Mouse (Mus musculus): ENCODE results near the gene Zfp618. TPM values are rescaled to one million over a fixed set of nuclear protein-coding genes. Genes with fewer than 3 reads are reported as not detected.

The Zfp618 gene
- 43.5 and 47.1 TPM in 2 replicates for polyA plus RNA-seq (2016; fragmentation: Nextera tagmentation; extraction: Ambion mirVana)

DNA sequence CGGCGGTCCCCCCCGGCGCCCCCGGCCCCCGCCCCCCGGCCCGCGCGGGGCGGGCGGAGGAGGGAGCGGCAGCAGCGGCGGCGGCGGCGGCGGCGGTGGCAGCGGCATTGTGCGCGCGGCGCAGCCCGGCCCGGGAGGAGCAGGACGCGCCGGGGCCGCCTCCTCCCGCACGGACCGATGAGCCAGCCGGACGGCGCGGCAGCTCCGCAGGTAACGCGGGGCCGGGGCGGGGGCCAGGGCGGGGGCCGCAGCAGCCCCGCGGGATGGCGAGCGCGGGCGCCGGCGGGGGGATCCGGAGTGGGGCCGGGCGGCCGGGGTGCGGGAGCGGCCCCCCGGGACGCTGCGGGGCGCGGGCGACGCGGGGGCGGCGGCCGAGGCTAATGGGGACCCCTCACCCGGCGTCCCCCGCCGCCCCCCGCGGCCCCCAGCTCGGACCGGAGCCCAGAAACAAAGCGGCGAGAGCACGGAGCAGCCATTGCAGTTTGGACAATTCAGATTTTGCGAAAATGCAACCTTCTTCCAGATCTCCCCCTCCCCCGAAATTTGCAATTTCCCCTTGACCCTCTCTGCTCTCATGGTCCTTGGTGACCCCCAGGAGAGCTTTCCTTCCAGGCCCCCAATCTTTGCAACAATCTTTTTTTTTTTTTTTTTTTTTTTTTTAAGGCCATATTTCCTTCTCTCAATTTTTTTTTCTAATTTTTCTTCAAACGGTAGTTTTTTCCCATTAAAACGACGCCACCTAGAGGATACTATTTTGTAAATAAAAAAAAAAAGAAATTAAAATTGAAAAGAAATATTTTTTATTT lies at the start of gene Zfp618:
Gene Zfp618 (plus strand): TSS at position 77 of the 806 bp plus-strand sequence.
- Histone ChIP-seq H3K9ac (replicated peaks) (peak within 1 kb of the TSS; percentile 93), H3K9me3 (no peaks in the 10 kb centered on the region), H3K4me1 (peaks cover 8% of the 10 kb centered on the region; the same call in 1 of the 2 replicates), H3K4me2 (replicated peaks) (peak within 1 kb of the TSS; percentile 71), H3K27me3 (no peaks in the 10 kb centered on the region), H3K36me3 (no peaks in the 10 kb centered on the region), H3K27ac (replicated peaks) (peak within 1 kb of the TSS; percentile 89), H3K4me3 (peak within 1 kb of the TSS; percentile 76)
- under 1% methylated on average over 51 of the region's 86 CpGs for WGBS
- ATAC-seq (ENCODE audit: low FRiP score, low read depth) = peak; percentile 86

GRCm38 (mm10) chr4:62917056-62917455 lies 48.3 kb upstream of the Zfp618 start:
- WGBS = 79% methylated on average over 8 of the region's 8 CpGs
- no peak for ATAC-seq (ENCODE audit: low FRiP score, low read depth)
- H3K4me3 ChIP-seq = no peak overlapping the region
- H3K27me3 ChIP-seq = no peaks in the 10 kb centered on the region
- no peak overlapping the region for H3K9ac ChIP-seq (replicated peaks)
- no peak overlapping the region for H3K27ac ChIP-seq (replicated peaks)
- no peaks in the 10 kb centered on the region for H3K4me1 ChIP-seq
- no peak overlapping the region for H3K4me2 ChIP-seq (replicated peaks)
- H3K36me3 ChIP-seq = no peaks in the 10 kb centered on the region
- no peaks in the 10 kb centered on the region; the same call in 1 of the 2 replicates for H3K9me3 ChIP-seq

- no peaks in the 10 kb centered on the region for H3K9me3 ChIP-seq
- no peak overlapping the region for H3K9ac ChIP-seq (replicated peaks)
- no peak for ATAC-seq (ENCODE audit: low FRiP score, low read depth)
- H3K27ac ChIP-seq (replicated peaks) = no peak overlapping the region
- no peaks in the 10 kb centered on the region for H3K36me3 ChIP-seq
- no peaks in the 10 kb centered on the region for H3K27me3 ChIP-seq
- no peak overlapping the region for H3K4me2 ChIP-seq (replicated peaks)
- H3K4me1 ChIP-seq = no peaks in the 10 kb centered on the region
- H3K4me3 ChIP-seq = no peak overlapping the region
- 88% methylated on average over 4 of the region's 4 CpGs for WGBS
These were observed 31.6 kb upstream of the Zfp618 start for GRCm38 (mm10) chr4:62933798-62934197.

DNA sequence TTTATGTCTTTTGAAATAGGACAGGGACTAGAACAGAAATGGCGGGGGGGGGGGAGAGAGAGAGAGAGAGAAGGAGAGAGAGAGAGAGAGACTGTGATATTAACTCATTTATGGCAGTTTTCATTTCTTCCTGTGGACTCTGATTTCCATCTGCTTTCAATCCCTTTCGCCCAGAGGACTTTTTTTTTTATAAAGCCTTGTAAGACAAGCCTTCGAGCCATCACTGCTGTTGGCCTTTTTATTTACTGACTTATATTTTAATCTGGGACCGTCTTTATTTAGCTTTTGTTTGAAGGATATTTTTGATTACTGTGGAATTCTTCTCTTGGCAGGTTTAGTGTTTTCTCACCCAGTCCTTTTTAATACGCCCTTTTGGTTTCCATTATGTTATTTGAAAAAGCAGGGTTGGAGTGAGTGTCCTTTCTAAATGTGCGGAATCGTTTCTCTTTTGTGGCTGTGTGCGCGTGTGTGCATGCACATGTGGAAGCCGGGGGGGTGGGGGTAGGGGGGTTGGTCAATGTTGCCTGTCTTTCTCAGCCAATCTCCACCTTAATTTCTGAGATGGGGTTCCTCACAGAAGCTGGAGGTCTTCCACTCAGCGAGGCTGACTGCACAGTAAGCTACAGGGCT lies 29.7 kb upstream of the Zfp618 start:
- Histone ChIP-seq H3K4me3 (no peak overlapping the region), H3K9me3 (no peaks in the 10 kb centered on the region), H3K4me2 (replicated peaks) (no peak overlapping the region), H3K27ac (replicated peaks) (no peak overlapping the region), H3K27me3 (no peaks in the 10 kb centered on the region), H3K36me3 (no peaks in the 10 kb centered on the region), H3K9ac (replicated peaks) (no peak overlapping the region), H3K4me1 (no peaks in the 10 kb centered on the region)
- 82% methylated on average over 11 of the region's 11 CpGs for WGBS
- ATAC-seq (ENCODE audit: low FRiP score, low read depth) = no peak

- no peak overlapping the region for H3K27ac ChIP-seq (replicated peaks)
- no peaks in the 10 kb centered on the region for H3K27me3 ChIP-seq
- H3K36me3 ChIP-seq = no peaks in the 10 kb centered on the region
- WGBS = 78% methylated on average over 14 of the region's 14 CpGs
- no peak overlapping the region for H3K9ac ChIP-seq (replicated peaks)
- H3K4me3 ChIP-seq = no peak overlapping the region
- no peaks in the 10 kb centered on the region for H3K9me3 ChIP-seq
- no peaks in the 10 kb centered on the region for H3K4me1 ChIP-seq
- no peak for ATAC-seq (ENCODE audit: low FRiP score, low read depth)
- H3K4me2 ChIP-seq (replicated peaks) = no peak overlapping the region
These were observed 23.1 kb upstream of the Zfp618 start for GRCm38 (mm10) chr4:62941961-62942892.

- 70% methylated on average over 4 of the region's 4 CpGs for WGBS
- H3K4me3 ChIP-seq = no peak overlapping the region
- no peaks in the 10 kb centered on the region for H3K4me1 ChIP-seq
- no peaks in the 10 kb centered on the region for H3K27me3 ChIP-seq
- H3K9me3 ChIP-seq = no peaks in the 10 kb centered on the region
- ATAC-seq (ENCODE audit: low FRiP score, low read depth) = no peak
- H3K4me2 ChIP-seq (replicated peaks) = no peak overlapping the region
- H3K36me3 ChIP-seq = no peaks in the 10 kb centered on the region
- H3K27ac ChIP-seq (replicated peaks) = no peak overlapping the region
- H3K9ac ChIP-seq (replicated peaks) = no peak overlapping the region
These were observed 21.0 kb upstream of the Zfp618 start for GRCm38 (mm10) chr4:62944326-62944879.

GRCm38 (mm10) chr4:62963806-62964205 lies 1.6 kb upstream of the Zfp618 start:
- no peak for ATAC-seq (ENCODE audit: low FRiP score, low read depth)
- Histone ChIP-seq H3K4me1 (peaks cover 8% of the 10 kb centered on the region; the same call in 1 of the 2 replicates), H3K27ac (replicated peaks) (no peak overlapping the region), H3K9me3 (no peaks in the 10 kb centered on the region), H3K27me3 (no peaks in the 10 kb centered on the region), H3K4me2 (replicated peaks) (no peak overlapping the region), H3K4me3 (no peak overlapping the region), H3K36me3 (no peaks in the 10 kb centered on the region), H3K9ac (replicated peaks) (no peak overlapping the region)
- WGBS = 73% methylated on average over 4 of the region's 4 CpGs

DNA sequence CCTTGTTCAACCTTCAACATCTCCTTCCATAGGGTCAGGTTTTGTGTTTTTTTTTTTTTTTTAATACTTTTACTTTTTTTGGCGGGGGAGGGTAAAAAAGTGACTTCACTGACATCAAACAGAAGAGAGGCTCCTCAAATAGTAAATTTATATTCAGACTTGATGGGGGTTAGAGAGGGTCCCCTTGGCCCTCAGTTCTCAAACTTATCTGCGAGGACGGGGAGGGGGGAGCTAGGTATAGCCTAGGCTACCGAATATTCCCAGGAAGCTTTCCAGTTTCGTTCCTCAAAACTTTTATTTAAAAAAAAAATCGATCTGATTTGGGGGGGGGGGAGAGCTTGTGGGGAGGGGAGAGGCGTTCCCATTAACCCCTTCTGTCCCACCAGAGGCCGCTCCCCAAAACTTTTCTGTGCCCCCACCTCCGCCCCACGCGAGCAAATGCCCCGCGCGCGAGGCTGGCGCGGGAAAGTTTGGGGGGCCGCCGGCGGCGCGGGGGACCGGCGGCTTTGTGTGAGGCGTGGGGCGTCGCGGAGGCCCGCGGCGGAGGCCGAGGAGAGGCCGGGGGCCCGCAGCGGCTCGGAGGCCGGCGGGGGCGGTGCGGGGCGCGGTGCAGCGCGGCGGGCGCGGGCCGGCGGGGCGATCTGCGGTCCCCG lies 403 bp upstream of the Zfp618 start:
- peak; percentile 71 for ATAC-seq (ENCODE audit: low FRiP score, low read depth)
- Histone ChIP-seq H3K4me3 (peak overlapping the region; percentile 76), H3K27me3 (no peaks in the 10 kb centered on the region), H3K9me3 (no peaks in the 10 kb centered on the region), H3K27ac (replicated peaks) (peak overlapping the region; percentile 56; the same call in 1 of the 2 replicates), H3K36me3 (no peaks in the 10 kb centered on the region), H3K9ac (replicated peaks) (peak overlapping the region; percentile 93), H3K4me2 (replicated peaks) (peak overlapping the region; percentile 71), H3K4me1 (peaks cover 8% of the 10 kb centered on the region; the same call in 1 of the 2 replicates)
- 2% methylated on average over 33 of the region's 52 CpGs for WGBS

- ATAC-seq (ENCODE audit: low FRiP score, low read depth) = no peak
- Histone ChIP-seq H3K9me3 (no peaks in the 10 kb centered on the region), H3K9ac (replicated peaks) (no peak overlapping the region), H3K4me1 (peaks cover 28% of the 10 kb centered on the region), H3K4me3 (no peak overlapping the region), H3K27ac (replicated peaks) (no peak overlapping the region), H3K27me3 (no peaks in the 10 kb centered on the region), H3K36me3 (no peaks in the 10 kb centered on the region), H3K4me2 (replicated peaks) (no peak overlapping the region)
- WGBS = 96% methylated on average over 5 of the region's 5 CpGs
These were observed 4.2 kb downstream of the Zfp618 start for GRCm38 (mm10) chr4:62969526-62969925.

DNA sequence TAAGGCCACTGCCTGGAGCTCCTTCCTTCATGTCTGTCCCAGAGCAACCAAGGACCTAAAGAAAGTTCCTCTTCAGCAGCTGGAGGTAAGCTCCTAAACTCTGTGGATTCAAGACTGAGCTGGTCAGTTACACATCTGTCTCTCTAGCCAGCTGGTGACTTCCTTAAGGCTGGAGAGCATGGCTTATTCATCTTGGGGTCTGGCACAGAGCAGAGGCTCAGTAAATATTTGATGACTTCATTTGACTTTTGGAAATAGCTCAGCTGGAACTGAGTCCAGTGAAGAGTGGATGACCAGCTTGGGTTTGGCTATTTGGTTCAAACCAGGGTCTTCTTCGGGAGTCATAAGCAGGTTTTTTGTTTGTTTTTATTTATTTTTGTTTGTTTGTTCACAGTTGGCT lies 6.6 kb downstream of the Zfp618 start:
- Histone ChIP-seq H3K36me3 (no peaks in the 10 kb centered on the region), H3K4me3 (no peak overlapping the region), H3K27me3 (no peaks in the 10 kb centered on the region), H3K4me2 (replicated peaks) (no peak overlapping the region), H3K27ac (replicated peaks) (no peak overlapping the region), H3K9me3 (no peaks in the 10 kb centered on the region), H3K9ac (replicated peaks) (no peak overlapping the region), H3K4me1 (peaks cover 26% of the 10 kb centered on the region)
- WGBS = 76% methylated on average over 1 of the region's 1 CpGs
- no peak for ATAC-seq (ENCODE audit: low FRiP score, low read depth)

DNA sequence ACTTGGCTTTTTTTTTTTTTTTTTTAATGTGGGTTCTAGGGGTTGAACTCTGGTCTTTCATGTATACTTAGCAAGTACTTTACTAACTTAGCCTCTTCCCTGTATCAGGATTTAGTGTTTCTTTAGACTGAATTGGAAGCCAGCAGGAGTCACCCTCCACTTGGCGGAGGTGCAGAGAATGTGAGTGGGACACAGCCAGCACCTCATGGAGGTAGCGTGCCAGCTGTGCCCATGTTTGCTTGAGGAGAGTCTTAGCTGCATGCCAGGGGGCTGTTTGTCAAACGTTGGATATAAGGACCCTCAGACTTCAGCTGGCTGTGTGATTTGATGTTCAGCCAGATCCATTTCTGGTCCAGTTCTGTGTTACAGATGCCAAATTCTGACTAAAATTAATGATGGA lies 7.7 kb downstream of the Zfp618 start:
- ATAC-seq (ENCODE audit: low FRiP score, low read depth) = no peak
- no peaks in the 10 kb centered on the region for H3K27me3 ChIP-seq
- 73% methylated on average over 3 of the region's 3 CpGs for WGBS
- H3K9me3 ChIP-seq = no peaks in the 10 kb centered on the region
- H3K27ac ChIP-seq (replicated peaks) = no peak overlapping the region
- H3K9ac ChIP-seq (replicated peaks) = no peak overlapping the region
- H3K36me3 ChIP-seq = no peaks in the 10 kb centered on the region
- no peak overlapping the region for H3K4me3 ChIP-seq
- H3K4me2 ChIP-seq (replicated peaks) = no peak overlapping the region
- H3K4me1 ChIP-seq = peaks cover 34% of the 10 kb centered on the region

Data from midbrain, embryonic 12.5 days (tissue).